Mouse (Mus musculus): ENCODE results near the gene Armc2.

- TF ChIP-seq ZC3H11A (IDR thresholded peaks at IDR 0.05; ENCODE audit: borderline replicate concordance, low read depth, low read length) (no peak), CHD2 (IDR thresholded peaks at IDR 0.05; ENCODE audit: low read depth, low read length) (no peak), HCFC1 (IDR thresholded peaks at IDR 0.05; ENCODE audit: borderline replicate concordance, insufficient read depth, low read length) (no peak), MAFK (IDR thresholded peaks at IDR 0.05; ENCODE audit: insufficient read depth, low read depth, low read length) (no peak)
Observed at GRCm38 (mm10) chr10:41926726-41927125, 91.5 kb downstream of the Armc2 start.
